Mouse (Mus musculus): ENCODE results near the gene Usp22.

GRCm38 (mm10) chr11:61164366-61164765 lies 10.5 kb downstream of the Usp22 start:
- TF ChIP-seq TAL1 (IDR thresholded peaks at IDR 0.05; ENCODE audit: low read length) (no peak), GATA1 (IDR thresholded peaks at IDR 0.05; ENCODE audit: low read length) (no peak)
